Mouse (Mus musculus): ENCODE data around the gene Ube2t. TPM values are rescaled to one million over a fixed set of nuclear protein-coding genes. Genes with fewer than 3 reads are reported as not detected.

Ube2t gene
- total RNA-seq, 2 experiments from 2014 or later, result 1.1 to 2.2 TPM

Other genes starting within 250 kb of the Ube2t start
- gene Ppp1r12b, start 6.6 kb upstream of the Ube2t start, total RNA-seq (2021), result 10 to 100 TPM; 70.0 to 73.0 TPM
- gene Lgr6, start 142.7 kb downstream of the Ube2t start, total RNA-seq (2021), result 1 to 10 TPM; 1.3 to 2.6 TPM
- not detected for gene Ptpn7, start 170.1 kb downstream of the Ube2t start, total RNA-seq (2021)
- 100 to 1,000 TPM; 248 to 258 TPM for gene Arl8a, start 184.3 kb downstream of the Ube2t start, total RNA-seq (2021)
- 100 to 1,000 TPM; 195 to 208 TPM for gene Gpr37l1, start 205.1 kb downstream of the Ube2t start, total RNA-seq (2021)

Measured in layer of hippocampus, adult 18-20 months (tissue).